Mouse (Mus musculus) lung, postnatal 0 days (tissue): ENCODE data around the gene Erlec1.

Experiments
- CTCF ChIP-seq: IDR thresholded peaks from 2 replicates; pipeline ENCODE4 v1.5.1; 2016; ENCODE audit warnings: antibody characterized with exemption, mild to moderate bottlenecking
- EP300 ChIP-seq: IDR thresholded peaks from 2 replicates; pipeline ENCODE4 v1.6.1; 2016; ENCODE audit warnings: antibody characterized with exemption, mild to moderate bottlenecking, control low read depth

DNA sequence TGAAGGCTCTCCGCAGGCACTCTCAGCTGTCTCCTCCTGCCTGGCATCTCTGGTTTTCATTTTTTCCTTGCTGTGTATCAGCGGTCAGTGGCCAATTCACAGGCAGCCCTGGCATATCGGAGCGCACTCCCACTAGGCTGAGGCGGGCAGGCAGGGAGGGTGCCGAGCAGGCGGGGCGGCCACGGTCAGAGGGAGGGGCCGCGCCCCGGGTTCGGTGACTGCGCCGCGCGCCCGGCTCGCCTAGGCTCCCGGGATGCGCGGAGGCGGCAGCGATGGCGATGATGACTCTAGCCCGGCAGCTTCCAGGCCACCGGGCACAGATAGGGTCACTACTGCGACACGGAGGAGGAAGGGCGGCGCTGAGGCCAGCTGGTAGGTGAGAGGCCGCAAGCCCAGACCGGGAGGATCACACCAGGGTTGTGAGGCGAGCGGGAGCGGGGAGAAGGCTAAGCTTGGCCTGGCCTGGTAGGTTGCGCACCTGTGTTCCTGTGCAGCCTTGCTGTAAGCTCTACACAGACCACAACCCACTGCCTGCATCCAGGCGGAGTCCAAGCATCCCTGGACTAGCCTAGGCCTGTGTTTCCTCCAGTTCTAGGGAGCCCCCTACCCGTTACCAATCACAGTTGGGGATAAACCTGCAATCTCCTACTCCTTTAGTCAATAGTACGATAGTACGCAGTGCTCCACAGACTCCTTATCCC, 68.8 kb downstream of the Erlec1 start, which contains the start of the genes Gpr75 and Asb3:
- TF ChIP-seq CTCF (no peak), EP300 (no peak)
